Mouse (Mus musculus): ENCODE measurements around the gene Isl1. TPM values are rescaled to one million over a fixed set of nuclear protein-coding genes. Genes with fewer than 3 reads are reported as not detected.

The Isl1 gene
- 0.06 and 0.09 TPM in 2 replicates for polyA plus RNA-seq (2012; rRNA removed)

GRCm38 (mm10) chr13:116309584-116310462 is at the start of gene Isl1:
Gene Isl1, minus strand, starts transcription at chr13:116309689.

All from liver, embryonic 18 days (tissue).